Mouse (Mus musculus) bone marrow, adult 2 months (tissue): Measurements from ENCODE around the gene Sec14l5.

Experiments used
- CTCF ChIP-seq: fragments of 200-500 bp; IDR thresholded peaks from 2 replicates; pipeline ENCODE4 v1.5.1; 2011; ENCODE audit warnings: low read length, control low read depth; ENCODE audit not compliant: control insufficient read depth, insufficient read depth
- POLR2A ChIP-seq: fragments of 200-500 bp; IDR thresholded peaks from 2 replicates; pipeline ENCODE4 v1.6.1; 2011; ENCODE audit warnings: low read depth, mild to moderate bottlenecking, control low read depth, low read length, borderline replicate concordance; ENCODE audit not compliant: control insufficient read depth

- TF ChIP-seq CTCF (no peak), POLR2A (no peak)
Measured at GRCm38 (mm10) chr16:5130196-5130595, 16.7 kb upstream of the Sec14l5 start.
